Mouse (Mus musculus) bone marrow, adult 2 months (tissue): ENCODE data around the gene Zdhhc16.

Experiments
- CTCF ChIP-seq: fragments of 200-500 bp; IDR thresholded peaks from 2 replicates; pipeline ENCODE4 v1.5.1; 2011; ENCODE audit warnings: low read length, control low read depth; ENCODE audit not compliant: control insufficient read depth, insufficient read depth
- POLR2A ChIP-seq: fragments of 200-500 bp; IDR thresholded peaks from 2 replicates; pipeline ENCODE4 v1.6.1; 2011; ENCODE audit warnings: low read depth, mild to moderate bottlenecking, control low read depth, low read length, borderline replicate concordance; ENCODE audit not compliant: control insufficient read depth

GRCm38 (mm10) chr19:41906311-41907078, 26.8 kb upstream of the Zdhhc16 start:
- TF ChIP-seq CTCF (no peak), POLR2A (no peak)
